Mouse (Mus musculus): ENCODE measurements around the gene Srpx2.

Gene Srpx2

GRCm38 (mm10) chrX:133908261-133908660 lies at the start of gene Srpx2:
Srpx2 (plus strand) TSS chrX:133908426.
- no peak for DNase-seq

- DNase-seq = no peak
Observed at GRCm38 (mm10) chrX:133869743-133870142, 38.5 kb upstream of the Srpx2 start.

GRCm38 (mm10) chrX:133887308-133887707 lies 20.9 kb upstream of the Srpx2 start:
- DNase-seq = no peak

- no peak for DNase-seq
Observed at GRCm38 (mm10) chrX:133888111-133888510, 20.1 kb upstream of the Srpx2 start.

GRCm38 (mm10) chrX:133898014-133898542 lies 10.1 kb upstream of the Srpx2 start, which contains the start of gene Tspan6:
Tspan6 (minus strand) TSS chrX:133898429.
- DNase-seq = peak; percentile 64

- DNase-seq = no peak
Observed at GRCm38 (mm10) chrX:133911397-133912103, 3.3 kb downstream of the Srpx2 start.

- no peak for DNase-seq
Observed at GRCm38 (mm10) chrX:133913006-133913405, 4.8 kb downstream of the Srpx2 start.

GRCm38 (mm10) chrX:133914219-133914618 lies 6.0 kb downstream of the Srpx2 start:
- no peak for DNase-seq

- DNase-seq = no peak
Observed at GRCm38 (mm10) chrX:133921187-133921586, 13.0 kb downstream of the Srpx2 start.

- no peak for DNase-seq
Observed at GRCm38 (mm10) chrX:133926760-133927159, 18.5 kb downstream of the Srpx2 start.

GRCm38 (mm10) chrX:133931302-133932013 lies 23.2 kb downstream of the Srpx2 start:
- DNase-seq = no peak

- no peak for DNase-seq
Observed at GRCm38 (mm10) chrX:133936605-133937225, 28.5 kb downstream of the Srpx2 start.

GRCm38 (mm10) chrX:133939561-133939960 lies 31.3 kb downstream of the Srpx2 start:
- no peak for DNase-seq

- DNase-seq = peak; percentile 16
Observed at GRCm38 (mm10) chrX:133947427-133947826, 39.2 kb downstream of the Srpx2 start.

- DNase-seq = no peak
Observed at GRCm38 (mm10) chrX:133954661-133955060, 46.4 kb downstream of the Srpx2 start.

- no peak for DNase-seq
Observed at GRCm38 (mm10) chrX:133960617-133961016, 52.4 kb downstream of the Srpx2 start.

GRCm38 (mm10) chrX:133964615-133965014 lies 56.4 kb downstream of the Srpx2 start:
- DNase-seq = no peak

GRCm38 (mm10) chrX:133981231-133982002 lies 73.2 kb downstream of the Srpx2 start, which contains the start of gene Sytl4:
Sytl4 (minus strand) TSS chrX:133981812.
- DNase-seq = no peak
